Mouse (Mus musculus) thymus, postnatal 4 days (tissue): ENCODE results near the gene Ccdc187.

Experiments
- DNase-seq: peaks from one replicate; pipeline ENCODE4 v3.0.0; 2021

The Ccdc187 gene

DNA sequence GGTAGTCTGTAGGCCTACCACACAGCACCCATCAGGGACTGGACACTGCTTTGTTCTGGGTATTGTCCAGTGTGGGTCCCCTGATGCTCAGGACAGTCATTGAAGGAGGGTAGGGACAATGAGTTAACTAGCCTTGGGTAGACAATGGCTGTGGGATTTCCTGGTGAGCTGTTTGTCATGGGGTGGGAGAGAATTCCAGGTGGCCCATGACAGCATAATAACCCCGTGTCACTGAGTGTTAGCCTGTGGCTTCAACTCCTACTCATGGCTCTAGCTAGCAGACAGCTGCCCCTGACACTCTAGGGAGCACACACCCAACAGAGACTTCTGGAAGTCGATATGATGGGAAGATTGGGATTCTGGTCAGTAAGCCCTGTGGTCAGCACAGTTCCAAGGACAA is at the start of gene Ccdc187:
Gene Ccdc187 (minus strand): TSS at position 101 of the 400 bp plus-strand sequence.
- DNase-seq = no peak

DNA sequence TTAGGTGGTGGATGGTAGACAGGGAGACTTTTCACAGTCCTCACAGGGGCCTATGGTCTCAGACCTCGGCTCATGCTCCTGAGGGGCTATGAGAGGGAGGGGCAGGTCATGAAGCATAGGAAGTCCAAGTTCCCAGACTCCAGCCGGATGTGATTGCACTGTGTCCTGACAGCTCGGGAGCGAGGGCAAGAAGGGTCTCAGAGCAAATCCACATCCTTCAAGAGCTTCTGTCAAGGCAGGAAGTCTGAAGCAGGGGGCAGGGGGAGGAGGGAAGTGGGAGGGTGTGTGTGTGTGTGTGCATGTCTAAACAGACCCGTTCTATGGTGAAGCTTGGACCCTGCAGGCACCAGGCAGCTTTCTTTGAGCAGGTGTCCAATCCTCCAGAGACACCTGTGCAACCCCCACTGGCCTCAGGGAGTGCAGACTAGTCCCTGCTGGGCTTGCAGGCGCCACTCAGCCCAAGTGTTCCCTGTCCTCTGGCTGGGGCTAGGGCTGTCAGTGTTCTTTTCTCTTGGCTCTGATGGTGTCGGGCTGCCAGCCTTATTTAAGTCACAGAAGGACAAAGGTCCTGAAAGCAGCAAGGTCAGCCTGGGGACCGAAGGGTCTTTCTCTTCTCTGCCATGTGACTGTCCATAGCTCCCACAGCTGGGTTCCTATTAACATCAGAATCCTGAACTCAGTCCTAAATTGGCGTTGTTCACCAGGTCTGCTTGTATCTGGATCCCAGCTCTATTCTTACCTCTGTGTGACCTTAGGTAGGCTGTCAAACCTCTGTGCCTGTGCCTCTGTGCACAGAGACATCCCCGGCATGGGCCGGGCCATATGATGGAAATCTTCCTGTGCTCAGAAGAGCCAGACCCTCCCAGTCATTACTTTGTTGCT is 48.5 kb upstream of the Ccdc187 start:
- DNase-seq = peak; percentile 54

DNA sequence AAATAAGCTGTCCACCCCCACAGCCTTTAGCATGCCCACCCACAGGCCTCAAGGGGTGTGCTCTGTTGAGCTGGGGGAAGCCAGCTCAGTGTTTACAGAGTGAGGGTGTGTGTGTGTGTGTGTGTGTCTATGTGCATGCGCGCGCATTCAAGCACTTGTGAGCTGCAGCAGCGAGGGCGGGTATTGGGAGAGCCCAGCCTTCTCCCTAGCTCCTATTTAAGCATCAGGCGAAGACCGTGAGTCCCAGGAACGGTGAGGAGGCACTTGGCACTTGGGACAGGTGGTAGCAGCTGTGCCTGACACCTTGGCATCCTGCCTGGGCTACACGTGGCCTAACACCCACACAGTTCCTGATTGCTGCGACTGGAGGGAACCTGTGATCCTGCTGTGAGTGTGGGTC is 47.7 kb upstream of the Ccdc187 start:
- no peak for DNase-seq

DNA sequence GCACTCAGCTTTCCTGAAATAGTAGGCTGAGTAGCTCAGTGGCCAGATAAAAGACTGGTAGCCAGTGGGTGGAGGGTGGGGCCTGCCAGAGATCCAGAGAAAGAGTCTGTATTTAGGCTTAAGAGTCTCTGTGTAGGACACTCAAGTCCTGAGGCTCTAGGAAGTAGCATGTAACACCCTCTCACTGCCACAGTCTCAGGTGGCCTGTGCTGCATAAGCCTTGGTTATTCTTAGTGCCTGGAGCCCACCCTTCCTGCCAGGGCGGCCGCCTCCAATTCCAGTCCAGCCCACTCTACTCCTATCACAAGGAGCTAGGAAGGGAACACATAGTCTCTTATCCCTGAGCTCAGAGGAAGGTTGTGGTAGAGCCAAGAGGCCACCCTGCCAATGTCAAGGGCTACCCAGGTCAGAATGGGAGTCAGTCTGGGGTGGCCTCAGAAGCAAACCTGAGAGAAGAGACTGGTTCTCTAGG is 47.2 kb upstream of the Ccdc187 start:
- no peak for DNase-seq

DNA sequence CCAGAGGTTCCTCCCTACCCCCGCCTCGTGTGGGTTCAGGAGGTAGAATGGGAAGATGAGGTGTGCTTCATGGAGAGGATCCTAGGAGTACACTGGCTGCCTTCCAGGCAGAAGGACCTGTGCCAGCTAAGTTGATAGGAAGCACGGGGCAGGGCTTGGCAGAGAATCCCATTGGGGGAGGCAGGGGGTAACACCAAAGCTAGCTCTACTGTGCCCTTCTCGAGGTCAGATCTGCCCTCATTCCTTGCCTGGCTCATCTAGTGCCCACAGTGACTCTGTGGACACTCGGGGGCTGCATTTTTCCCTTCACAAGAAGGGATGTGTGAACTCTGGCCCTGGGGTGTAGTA is 44.8 kb upstream of the Ccdc187 start:
- no peak for DNase-seq

DNA sequence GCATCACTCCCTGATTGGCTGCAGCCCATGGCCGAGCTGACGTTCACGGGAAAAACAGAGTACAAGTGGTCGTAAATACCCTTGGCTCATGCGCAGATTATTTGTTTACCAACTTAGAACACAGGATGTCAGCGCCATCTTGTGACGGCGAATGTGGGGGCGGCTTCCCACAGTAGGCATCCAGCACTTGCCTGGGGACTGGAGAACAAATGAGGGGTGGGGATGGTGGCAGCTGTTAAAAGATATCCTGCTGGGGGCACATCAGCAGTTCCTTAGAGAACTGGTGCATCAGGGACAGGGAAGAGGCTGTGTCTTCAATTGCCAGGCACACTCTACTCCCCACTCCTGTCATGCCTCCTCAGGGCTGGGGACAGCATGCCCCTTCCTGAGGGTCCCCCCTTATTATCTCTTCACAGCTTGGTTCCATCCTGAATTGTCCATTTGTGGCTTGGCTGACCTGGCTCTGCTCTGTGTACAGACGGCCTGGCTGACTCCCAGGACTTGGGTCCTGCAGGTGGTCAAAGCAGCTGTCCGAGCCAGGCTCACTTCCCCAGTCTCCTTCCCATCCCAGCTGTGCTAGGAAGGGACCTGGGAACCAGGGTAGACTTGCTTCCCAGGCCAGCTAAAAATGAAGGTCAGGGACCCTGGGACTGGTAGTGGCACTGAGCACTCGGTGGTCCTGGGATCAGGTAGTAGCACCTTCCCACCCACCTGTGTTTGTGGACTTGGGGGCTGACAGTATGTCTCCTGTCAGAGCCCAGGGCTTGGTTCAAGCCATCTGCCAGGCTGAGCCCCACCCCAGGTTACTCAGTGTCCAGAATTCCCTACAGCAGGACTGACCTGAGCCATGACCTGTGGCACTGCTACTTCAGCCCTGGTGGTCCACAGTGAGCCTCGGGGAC is 44.2 kb upstream of the Ccdc187 start:
- DNase-seq = no peak

DNA sequence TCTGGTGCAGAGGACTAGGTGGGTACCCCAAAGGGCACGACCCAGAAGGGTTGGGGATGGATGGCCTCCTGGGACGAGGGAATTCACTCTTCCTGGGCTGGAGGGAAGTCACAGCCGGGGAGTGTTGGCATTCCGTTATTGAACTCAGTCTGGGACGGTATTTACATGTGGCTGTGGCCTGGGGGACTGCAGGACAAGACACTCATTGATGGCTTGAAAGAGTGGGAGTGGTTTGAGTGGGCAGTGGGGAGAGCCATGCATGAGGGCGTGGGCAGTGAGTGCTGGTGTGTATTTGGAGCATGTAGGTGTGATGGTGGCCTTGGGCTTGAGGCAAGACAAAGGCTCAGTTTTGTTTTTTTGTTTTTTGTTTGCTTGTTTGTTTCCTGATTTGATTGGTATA is 36.3 kb upstream of the Ccdc187 start:
- DNase-seq = no peak

DNA sequence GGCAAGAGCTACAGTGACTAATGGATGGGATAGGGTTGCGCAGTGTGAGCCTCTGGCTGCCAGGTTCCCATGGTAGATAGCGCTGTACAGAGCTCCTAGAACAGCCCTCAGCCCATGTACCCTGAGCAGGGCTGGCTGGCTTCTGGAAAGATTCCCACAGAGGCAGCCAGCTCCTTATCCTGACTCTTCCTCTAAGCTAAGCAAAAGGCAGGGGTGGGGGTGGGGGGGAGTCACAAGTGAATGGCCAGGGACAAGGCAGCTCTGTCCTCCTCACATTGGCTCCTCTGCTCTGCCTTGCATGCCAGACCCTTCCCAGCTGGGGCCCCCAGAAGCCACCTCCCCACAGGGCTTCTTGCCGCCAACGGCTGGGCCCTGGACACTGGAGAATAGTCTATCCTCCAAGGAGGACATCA is 35.7 kb upstream of the Ccdc187 start:
- no peak for DNase-seq

DNA sequence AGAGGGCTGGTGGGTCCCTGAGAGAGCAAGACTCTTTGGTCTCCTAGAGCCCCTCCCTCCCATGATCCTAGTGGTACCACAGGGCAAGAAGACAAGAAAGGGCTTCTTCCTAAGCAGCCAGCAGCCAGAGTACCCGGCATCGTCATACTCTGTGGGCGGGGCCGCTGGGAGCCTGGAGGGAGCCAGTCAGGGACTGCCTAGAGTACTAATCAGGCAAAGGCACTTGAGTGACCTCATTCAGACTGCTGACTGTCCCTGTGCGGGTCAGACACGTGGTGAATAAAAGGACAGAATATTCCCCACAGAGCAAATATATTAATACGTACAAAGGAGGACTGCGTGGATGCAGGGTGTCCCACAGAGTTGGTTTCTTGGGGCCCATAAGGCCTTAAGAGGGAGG is 35.0 kb upstream of the Ccdc187 start:
- no peak for DNase-seq

DNA sequence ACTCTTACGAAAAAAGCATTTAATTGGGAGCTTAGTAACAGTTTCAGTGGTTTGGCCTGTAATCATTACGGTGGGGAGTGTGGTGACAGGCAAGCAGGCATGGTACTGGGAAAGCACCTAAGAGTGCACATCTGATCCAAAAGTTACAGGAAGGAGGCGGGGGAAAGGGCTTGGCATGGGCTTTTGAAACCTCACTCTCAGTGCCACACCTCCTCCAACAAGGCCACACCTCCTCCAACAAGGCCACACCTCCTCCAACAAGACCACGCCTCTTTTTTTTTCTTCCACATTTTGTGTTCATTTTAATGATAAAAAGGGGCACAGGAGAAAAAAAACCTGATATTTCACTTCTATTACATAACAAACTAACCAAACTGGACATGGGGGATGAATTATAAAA is 33.5 kb upstream of the Ccdc187 start:
- DNase-seq = no peak

DNA sequence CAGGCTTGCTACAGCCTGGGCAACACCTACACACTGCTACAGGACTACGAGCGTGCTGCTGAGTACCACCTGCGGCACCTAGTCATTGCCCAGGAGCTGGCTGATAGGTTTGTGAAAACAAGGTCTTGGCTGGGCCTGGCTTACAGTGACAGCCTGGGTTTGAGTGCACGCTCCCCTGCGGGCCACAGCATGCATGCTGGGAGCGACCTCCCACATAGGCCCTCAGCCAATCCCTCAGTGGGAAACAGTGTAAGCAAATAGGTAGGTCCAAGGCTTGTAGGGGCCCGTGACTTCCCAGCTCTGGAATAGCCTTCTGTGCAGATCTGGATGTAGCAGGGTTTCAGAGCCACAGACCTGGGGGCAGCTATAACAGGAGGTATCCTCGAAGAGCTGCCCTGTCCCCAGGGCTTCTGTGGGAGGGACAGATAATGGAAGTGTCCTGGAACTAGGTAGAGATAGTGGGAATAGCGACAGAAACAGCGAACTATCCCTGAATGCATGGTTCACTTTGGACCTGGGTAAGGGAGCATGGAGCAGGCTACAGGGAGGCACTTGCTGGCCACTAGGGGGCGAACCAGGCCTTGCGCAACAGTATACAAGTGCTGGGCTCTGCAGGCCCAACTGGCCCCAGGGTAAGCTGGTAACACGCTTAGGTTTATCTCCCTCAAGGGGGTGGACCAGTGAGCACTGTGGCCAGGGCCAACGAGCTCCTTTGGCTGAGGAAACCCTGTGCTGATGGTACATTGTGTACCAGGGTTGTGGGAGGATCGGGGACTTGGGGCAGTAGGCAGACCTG is 31.2 kb upstream of the Ccdc187 start:
- DNase-seq = peak; percentile 82

DNA sequence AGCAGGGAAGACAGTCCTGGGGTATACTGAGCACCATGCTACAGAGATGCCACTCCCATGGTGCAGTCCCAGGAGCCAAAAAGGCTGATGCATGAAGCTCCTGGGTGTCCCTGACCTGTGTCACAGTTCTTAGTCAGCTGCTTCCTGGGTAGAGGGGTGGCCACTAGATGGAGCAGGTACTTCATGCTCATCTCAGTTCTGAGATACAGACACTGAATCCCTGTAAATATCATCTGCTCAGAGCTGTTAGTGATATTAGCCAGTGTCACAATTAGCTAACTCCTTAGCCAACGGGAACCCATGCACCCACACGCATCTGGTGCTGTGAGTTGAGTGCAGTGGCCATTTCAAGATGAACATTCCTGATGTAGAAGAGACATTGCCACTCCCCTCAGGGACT is 30.6 kb upstream of the Ccdc187 start:
- peak; percentile 71 for DNase-seq

DNA sequence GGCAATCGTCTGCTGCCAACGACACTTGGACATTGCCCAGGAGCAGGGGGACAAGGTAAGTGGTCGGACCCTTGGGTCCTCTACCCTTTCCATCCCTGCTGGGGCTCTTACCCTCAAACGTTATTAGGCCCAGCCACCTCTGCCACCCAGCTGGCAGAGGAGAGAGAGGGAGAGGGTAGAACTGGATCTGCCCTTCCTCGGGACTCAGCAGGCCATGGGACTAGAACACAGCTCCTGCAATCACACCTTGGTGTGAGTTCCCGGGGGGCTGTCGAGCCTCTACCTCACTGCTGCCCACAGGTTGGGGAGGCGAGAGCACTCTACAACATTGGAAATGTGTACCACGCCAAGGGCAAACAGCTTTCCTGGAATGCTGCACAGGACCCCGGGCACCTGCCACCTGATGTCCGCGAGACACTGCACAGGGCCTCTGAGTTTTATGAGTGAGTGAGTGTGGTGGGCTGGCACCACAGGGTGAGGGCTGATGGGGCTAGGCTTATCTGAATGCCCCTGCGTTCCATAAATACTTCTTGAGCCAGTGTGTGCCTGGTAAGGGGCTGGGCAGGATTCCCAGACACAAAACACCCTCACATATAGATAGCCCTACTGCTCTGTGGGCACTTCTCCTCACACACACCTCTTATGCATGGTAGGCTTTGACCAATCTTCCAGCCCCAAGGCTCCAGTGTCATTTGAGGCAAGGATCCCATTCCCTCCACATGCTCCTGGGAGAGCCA is 29.4 kb upstream of the Ccdc187 start:
- DNase-seq = no peak

DNA sequence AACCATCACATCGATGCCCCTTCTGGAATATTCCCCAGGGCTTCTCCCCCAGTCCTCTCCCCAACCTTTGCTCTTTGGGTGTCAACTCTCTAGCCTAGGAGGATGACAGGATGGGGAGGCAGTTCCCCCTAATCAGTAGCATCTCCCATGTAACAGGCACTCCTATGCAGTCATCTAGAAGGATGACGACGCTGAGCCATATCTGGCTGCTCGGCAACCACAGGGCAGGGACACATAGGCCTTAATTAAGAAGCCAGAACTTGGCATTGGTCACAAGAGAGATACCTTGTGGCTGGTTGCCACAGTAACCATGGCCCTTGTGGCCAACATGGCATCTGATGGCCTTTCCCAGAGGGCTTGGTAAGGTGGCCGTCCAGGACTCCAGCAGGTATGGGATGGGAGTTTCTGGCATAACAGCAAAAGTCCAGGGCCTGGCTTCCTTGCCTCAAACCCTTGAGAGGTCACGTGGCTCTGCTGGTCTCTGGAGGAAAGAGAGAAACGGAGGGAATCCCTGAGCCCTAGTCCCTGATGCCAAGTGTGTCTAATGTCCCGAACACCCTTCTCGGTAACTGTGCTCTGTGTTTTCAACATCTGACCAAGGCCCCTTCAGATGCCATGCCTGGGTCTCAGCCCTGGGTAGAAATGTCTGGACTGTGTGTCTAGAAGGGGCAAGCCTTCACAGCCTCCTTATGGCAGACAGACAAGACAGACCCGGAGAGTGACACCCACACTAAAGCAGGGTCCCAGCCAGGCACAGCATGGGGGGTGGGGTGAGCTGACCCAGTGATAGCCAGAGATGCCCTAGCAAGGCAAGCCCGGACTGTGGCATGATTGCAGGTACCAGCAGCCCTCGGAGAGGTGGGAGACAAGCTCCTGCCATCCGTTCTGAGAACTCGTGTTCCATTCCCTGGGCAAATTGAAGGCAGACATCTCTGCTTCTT is 26.2 kb upstream of the Ccdc187 start:
- no peak for DNase-seq

DNA sequence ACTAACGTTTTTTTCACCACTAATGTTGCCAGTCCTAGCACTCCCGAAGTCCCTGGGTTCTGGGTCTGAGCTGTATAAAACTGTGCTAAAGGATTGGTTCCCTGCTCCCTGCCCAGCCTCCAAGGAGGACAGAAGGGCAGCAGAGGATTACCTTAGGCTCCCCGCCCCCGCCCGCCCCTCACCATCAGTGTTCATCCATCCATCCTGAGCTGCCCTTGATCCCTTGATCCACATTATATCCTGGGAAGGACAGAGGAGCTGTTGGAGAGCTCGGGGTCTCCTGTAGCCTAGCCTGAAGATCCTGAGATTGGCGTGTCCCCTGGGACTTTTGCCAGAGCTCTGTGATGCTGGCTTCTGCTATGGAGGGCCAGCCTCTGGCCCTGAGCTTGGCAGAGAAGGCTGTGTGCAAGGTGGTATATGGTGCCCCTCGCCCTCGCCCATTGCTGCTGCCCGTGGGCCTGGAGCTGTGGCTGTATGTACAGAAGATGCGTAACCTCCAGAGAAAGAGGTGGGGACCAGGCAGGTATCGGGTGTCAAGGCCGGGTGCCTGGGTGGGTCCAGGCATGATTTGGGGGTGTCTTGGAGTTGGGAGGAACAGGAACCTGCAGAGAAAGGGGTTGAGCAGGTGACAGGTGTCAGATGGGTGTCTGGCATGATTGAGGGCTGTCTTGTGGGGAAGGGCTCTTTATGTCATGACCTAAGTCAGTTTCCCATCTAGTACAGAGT is 25.3 kb upstream of the Ccdc187 start:
- DNase-seq = no peak

DNA sequence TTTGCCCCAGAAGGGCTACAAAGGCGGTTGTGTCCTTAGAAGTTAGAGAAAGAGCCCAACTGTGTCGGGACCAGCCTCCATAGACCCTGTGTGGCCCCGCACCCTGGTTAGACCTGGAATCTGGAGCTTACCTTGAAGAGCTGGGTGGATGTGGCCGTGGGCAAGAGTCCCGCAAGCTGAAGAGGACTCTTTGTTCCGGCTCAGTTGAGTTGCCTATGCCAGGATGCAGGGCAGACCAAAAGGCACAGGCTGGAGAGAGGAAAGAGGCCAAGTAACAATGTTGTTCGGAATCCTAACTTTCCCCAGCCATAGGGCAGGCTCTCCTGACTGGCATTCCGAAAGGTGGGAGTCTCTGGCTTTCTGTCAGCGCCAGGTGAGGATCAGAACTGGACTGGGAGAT is 24.8 kb upstream of the Ccdc187 start:
- DNase-seq = no peak

DNA sequence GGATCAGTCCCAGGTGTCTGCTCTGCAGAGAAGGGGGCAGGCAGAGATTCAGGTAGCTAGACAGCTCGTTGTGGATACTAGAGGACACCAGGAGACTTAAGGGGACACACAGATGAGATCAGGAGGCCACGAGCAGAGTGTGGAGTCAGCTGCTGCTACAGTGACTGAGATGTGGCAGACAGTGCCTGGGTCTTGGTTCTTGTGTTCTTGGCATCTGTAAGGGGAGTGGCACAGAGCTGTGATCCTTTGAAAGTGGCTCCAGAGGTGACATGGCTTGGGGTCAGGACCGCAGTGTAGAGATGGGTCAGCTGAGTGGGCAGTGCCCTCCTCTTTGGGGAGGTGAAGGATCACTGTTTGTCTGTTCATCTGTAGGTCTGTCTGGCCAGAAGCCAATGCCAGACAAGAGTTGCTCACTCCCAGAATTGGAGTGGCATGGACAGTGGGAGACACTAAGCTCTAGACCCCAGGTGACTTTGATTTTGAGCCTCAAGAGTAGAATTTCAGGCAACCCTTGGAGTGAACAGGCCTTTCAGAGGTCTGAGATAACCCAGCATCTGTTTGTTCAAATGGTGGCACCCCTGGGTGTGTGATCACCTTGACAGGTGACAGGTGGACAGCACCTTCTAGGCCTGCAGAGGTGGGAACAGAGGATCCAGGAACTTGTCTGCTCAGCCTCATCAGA is 23.8 kb upstream of the Ccdc187 start:
- no peak for DNase-seq

DNA sequence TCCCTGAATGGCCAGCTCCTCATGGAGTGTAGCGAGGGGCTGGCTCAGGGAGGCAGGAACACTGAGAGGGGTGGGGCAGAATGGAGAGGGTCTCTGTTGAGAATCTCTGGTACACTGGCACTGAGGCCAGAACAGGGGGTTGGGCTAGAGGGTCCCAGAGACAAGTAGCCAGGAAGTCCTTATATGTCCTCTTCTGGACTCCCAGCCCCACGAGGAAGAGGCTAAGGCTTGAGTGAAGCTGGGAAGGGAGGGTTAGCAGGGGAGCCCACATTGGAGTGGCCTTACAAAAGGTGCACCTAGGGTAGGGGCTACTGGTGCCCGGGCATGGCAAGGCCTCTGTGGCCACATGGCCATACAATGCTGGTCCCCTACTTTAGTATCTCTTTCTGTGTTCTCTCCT is 23.0 kb upstream of the Ccdc187 start:
- no peak for DNase-seq

DNA sequence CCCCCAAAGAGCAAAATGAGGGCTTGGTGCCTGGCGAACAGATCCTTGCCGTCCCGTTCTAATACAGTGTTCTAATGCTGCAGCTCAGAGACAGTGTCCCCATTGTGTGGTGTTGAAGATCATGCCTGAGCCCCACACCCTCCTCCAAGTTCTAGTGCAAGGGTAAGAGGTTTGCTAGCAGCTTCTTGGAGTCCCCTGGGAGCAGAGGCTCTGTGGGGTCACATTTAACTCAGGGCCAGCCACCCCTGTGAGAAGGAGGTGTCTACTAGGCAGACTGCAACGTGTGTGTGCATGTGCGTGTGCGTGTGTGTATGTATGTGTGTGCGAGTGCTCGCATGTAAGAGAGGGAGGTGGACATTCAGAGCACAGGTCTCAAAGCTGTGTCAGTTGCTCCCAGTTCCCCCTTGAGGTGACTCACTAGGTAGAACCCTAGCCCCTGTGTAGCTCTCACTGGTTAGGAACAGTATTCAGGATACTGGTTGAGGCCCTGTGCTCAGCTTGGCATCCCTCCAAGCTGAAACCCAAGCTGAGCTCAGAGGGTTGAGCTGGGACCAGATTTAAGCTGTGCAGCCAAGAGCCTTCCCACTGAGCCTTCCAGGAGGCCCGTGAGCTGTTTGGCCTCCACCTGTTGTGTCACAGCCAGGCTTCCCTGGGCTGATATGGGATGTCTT is 22.4 kb upstream of the Ccdc187 start:
- no peak for DNase-seq
